Mouse (Mus musculus): ENCODE measurements at regions not wholly inside any gene's neighbourhood (a gene's known extent, or its start where the extent isn't known, plus 50 kb on each side); places are given as distances from the start of the nearest gene placed in this dataset.

DNA sequence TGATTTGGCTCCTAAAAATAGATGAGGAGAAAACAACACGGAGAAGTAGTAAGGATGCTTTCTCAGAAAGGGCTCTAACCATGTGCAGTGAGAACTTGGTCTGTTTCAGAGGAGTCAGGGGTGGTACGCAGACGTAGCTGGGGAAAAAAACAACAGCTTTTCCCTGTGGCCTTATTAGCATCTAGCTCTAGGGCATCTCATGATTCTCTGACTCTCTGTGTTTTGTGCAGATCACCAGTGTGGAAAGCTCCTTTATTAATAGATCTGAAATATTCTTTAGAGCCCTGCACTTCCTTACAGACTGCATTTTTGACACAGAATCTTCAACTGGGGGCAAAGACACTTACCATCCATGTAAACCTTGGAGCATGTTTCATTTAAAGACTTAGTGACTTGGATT is 478.7 kb downstream of the Ptprc start:
- TF ChIP-seq FLI1 (IDR thresholded peaks at IDR 0.05; ENCODE audit: low read length): no peak
- no peak for TF ChIP-seq GATA1 (IDR thresholded peaks at IDR 0.05; ENCODE audit: borderline replicate concordance, low read length)
